Mouse (Mus musculus) liver, embryonic 12.5 days (tissue): ENCODE results near the gene Ahnak. TPM values are rescaled to one million over a fixed set of nuclear protein-coding genes. Genes with fewer than 3 reads are reported as not detected.
"Not testable (repeated sequence)": the region's sequence is repeated elsewhere in the genome, so short reads cannot be mapped to it uniquely, and the experiment has no call there.

Source experiments
- ATAC-seq: fragments of 200-750 bp; cut with Nextera tagmentation; 2 replicates; pipeline ENCODE4 v1.8.0; 2017; ENCODE audit warnings: moderate number of reproducible peaks, mild to moderate bottlenecking, moderate library complexity
- H3K27ac ChIP-seq: fragments of 300-500 bp; sonication (generic); 2 replicates; pipeline ENCODE4 v1.5.1; 2016; ENCODE audit warnings: mild to moderate bottlenecking
- H3K27me3 ChIP-seq: fragments of 300-500 bp; sonication (generic); replicated peaks from 2 replicates; pipeline ENCODE4 v1.6.1; 2016; ENCODE audit warnings: mild to moderate bottlenecking, moderate library complexity
- H3K36me3 ChIP-seq: fragments of 300-500 bp; sonication (generic); 2 replicates; pipeline ENCODE4 v1.6.1; 2016; ENCODE audit warnings: mild to moderate bottlenecking, moderate library complexity
- H3K4me1 ChIP-seq: fragments of 300-500 bp; sonication (generic); 2 replicates; pipeline ENCODE4 v1.6.1; 2016
- H3K4me2 ChIP-seq: fragments of 300-500 bp; sonication (generic); 2 replicates; pipeline ENCODE4 v1.6.1; 2016; ENCODE audit warnings: mild to moderate bottlenecking, moderate library complexity
- H3K4me3 ChIP-seq: fragments of 300-500 bp; sonication (generic); 2 replicates; pipeline ENCODE4 v1.5.1; 2016; ENCODE audit warnings: mild to moderate bottlenecking, moderate library complexity
- H3K9ac ChIP-seq: fragments of 300-500 bp; sonication (generic); 2 replicates; pipeline ENCODE4 v1.6.1; 2016; ENCODE audit warnings: mild to moderate bottlenecking, moderate library complexity
- H3K9me3 ChIP-seq: fragments of 300-500 bp; sonication (generic); replicated peaks from 2 replicates; pipeline ENCODE4 v1.6.1; 2016; ENCODE audit warnings: mild to moderate bottlenecking, moderate library complexity
- WGBS: fragments of 180-500 bp; shearing (Covaris S2); methylation state at CpG from one replicate; pipeline ENCODE4 v1.1.7; 2016; ENCODE audit not compliant: insufficient replicate concordance; 5-methylcytosine and 5-hydroxymethylcytosine counted together
- polyA plus RNA-seq: library from polyadenylated mRNA; unstranded; fragments of >200 nt; fragmentation: Nextera tagmentation; extraction: Ambion mirVana; gene quantifications from 2 replicates; pipeline ENCODE4 v1.2.1, GENCODE M21; 2016

Ahnak gene
- polyA plus RNA-seq, 1 experiment from 2014 or later, result 2.0 TPM

DNA sequence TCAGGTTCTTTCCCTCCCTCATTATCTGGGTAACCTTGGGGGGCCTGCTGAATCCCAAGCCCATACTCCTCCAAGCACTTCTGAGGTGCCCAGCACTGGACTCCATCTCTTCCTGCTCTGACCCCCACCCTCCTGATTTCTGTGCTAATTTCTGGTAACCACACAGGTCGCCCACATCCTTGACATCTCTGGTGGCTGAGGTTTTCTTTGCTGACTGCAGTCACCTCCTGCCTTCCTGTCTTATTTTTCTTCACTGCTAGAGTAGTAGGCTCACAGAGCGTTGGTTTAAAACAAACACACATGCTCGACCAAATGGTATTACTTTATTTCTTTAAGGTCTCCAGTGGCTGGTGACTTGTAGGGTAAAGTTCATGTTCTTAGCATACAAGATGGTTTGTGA, 49.1 kb downstream of the Ahnak start:
- WGBS, result 34% methylated on average over 3 of the region's 3 CpGs
- Histone ChIP-seq H3K36me3 (no peaks in the 10 kb centered on the region), H3K9ac (no peak overlapping the region), H3K4me1 (peaks cover 30% of the 10 kb centered on the region), H3K27ac (no peak overlapping the region), H3K9me3 (no peaks in the 10 kb centered on the region), H3K4me3 (no peak overlapping the region), H3K27me3 (no peaks in the 10 kb centered on the region), H3K4me2 (no peak overlapping the region)
- ATAC-seq, result no peak

DNA sequence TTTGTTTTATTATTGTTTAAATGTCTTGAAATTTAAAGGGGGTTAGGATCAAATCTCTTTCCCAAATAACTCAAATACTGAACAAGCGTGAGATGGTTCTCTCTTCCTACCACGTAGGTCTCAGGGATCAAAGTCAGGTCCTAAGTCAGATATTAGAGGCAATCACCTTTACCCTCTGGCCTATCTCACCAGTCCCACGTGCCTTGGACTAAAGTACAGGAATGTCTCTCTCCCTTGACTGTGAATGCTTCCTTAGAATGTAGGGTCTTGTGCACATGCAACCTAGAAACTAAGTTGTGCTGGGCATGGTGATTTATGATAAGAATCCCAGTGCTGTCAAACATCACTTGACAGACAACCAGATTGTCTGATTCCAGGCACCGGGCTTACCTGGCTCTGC, 50.2 kb downstream of the Ahnak start:
- no peak for ATAC-seq
- no peak overlapping the region for H3K9ac ChIP-seq
- WGBS, result 62% methylated on average over 4 of the region's 4 CpGs
- no peaks in the 10 kb centered on the region for H3K36me3 ChIP-seq
- H3K4me3 ChIP-seq, result no peak overlapping the region
- no peak overlapping the region for H3K27ac ChIP-seq
- peaks cover 28% of the 10 kb centered on the region for H3K4me1 ChIP-seq
- no peak overlapping the region for H3K4me2 ChIP-seq
- no peaks in the 10 kb centered on the region for H3K27me3 ChIP-seq
- H3K9me3 ChIP-seq, result no peaks in the 10 kb centered on the region

DNA sequence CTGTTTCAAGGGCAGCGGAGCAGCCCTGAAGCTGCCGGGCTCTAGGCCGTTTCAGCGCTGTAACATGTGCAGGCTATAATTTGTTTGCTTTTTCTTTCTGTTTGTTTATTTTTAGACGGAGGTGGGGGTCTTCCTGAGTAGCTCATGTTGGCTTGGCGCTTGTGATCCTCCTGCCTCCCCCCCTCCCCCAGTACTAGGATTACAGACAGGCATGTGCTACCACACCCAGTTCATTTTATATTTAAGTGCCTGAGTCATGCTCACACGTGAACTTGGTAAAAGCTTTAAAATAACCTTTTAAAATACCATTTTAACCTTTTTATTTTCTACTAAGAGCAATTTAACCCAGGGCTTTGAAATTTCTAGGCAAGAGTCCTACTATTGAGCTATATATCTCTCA, 50.8 kb downstream of the Ahnak start:
- Histone ChIP-seq H3K4me2 (no peak overlapping the region), H3K4me3 (no peak overlapping the region), H3K27ac (no peak overlapping the region), H3K9ac (no peak overlapping the region), H3K27me3 (no peaks in the 10 kb centered on the region), H3K36me3 (no peaks in the 10 kb centered on the region), H3K4me1 (peaks cover 30% of the 10 kb centered on the region), H3K9me3 (no peaks in the 10 kb centered on the region)
- ATAC-seq, result no peak
- 58% methylated on average over 7 of the region's 7 CpGs for WGBS

DNA sequence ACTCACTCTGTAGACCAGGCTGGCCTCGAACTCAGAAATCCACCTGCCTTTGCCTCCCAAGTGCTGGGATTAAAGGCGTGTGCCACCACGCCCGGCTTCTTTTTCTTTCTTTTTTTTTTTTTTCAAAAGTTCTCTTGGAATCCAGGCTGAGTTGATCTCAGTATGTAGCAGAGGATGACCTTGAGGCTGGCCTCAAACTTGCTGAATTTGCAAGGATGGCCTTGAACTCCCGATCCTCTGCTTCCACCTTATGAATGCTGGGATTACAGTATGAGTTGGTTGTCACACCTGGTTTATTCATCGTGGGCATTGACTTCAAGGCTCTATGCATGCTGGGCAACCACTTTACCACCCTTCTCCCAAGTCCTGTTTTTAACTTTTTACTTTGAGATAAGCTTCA, 51.6 kb downstream of the Ahnak start:
- WGBS, result 77% methylated on average over 6 of the region's 6 CpGs
- no peaks in the 10 kb centered on the region for H3K27me3 ChIP-seq
- H3K9ac ChIP-seq, result no peak overlapping the region
- H3K4me2 ChIP-seq, result no peak overlapping the region
- H3K27ac ChIP-seq, result no peak overlapping the region
- no peaks in the 10 kb centered on the region for H3K9me3 ChIP-seq
- ATAC-seq, result no peak
- peaks cover 37% of the 10 kb centered on the region for H3K4me1 ChIP-seq
- no peaks in the 10 kb centered on the region for H3K36me3 ChIP-seq
- no peak overlapping the region for H3K4me3 ChIP-seq

DNA sequence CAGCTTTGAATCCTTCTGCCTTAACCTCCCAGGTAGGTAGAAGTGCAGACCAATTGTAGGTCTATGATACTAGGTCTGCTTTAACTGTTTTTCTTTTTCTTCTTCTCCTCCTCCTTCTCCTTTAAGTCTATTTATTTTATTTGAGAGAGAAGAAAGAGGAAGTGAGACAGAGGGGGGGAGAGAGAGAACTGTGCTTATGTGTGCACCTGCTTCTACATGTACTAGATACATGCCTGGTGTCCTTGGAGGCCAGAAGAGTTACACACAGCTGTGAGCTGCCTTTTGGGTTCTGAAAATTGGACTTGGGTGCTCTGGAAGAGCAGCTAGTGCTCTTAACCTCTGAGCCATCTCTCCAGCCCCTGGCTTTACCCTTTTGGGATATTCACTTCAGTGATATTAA, 52.0 kb downstream of the Ahnak start:
- H3K36me3 ChIP-seq, result no peaks in the 10 kb centered on the region
- no peak overlapping the region for H3K4me3 ChIP-seq
- H3K9me3 ChIP-seq, result no peaks in the 10 kb centered on the region
- no peak overlapping the region for H3K4me2 ChIP-seq
- ATAC-seq, result no peak
- peaks cover 38% of the 10 kb centered on the region for H3K4me1 ChIP-seq
- H3K27me3 ChIP-seq, result no peaks in the 10 kb centered on the region
- no peak overlapping the region for H3K9ac ChIP-seq
- H3K27ac ChIP-seq, result no peak overlapping the region

DNA sequence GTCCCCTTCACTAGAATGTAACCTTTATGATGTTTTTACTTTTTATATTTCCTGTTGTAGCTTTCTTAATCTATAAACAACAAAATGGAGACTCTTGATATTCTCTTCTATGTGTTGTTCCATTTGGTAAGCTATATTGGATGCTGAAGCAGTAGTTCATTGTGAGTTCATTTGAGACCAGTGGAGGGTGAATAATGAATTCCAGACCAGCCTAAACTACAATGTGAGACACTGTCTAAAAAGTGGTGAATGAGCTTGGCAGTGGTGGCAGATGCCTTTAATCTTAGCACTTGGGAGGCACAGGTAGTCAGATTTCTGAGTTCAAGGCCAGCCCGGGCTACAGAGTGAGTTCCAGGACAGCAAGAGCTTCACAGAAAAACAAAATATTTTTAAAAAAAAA, 54.0 kb downstream of the Ahnak start:
- Histone ChIP-seq H3K4me1 (peaks cover 51% of the 10 kb centered on the region), H3K9ac (no peak overlapping the region), H3K36me3 (no peaks in the 10 kb centered on the region), H3K27ac (no peak overlapping the region), H3K4me3 (no peak overlapping the region), H3K9me3 (no peaks in the 10 kb centered on the region), H3K27me3 (no peaks in the 10 kb centered on the region), H3K4me2 (no peak overlapping the region)
- ATAC-seq, result no peak
- WGBS, result 88% methylated on average over 1 of the region's 1 CpGs

DNA sequence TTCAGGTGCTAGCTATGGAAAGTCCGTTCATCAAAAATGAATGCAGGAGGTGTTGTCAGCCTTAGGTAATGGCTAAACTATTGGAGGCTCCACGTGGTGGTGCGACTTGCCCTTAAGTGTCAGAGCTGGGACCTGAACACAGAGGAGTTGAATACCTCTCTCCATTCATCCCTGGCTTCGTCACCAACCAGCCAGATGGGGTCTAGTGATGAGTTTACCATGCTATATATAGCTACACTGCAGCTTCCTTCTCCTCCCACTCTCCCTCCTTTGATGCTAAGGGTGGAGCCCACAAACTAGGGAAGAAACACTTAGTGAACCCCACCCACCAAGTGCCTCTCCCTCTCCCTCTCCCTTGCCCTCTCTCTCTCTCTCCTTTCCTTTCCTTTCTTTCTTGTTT, 55.2 kb downstream of the Ahnak start:
- no peak overlapping the region for H3K4me3 ChIP-seq
- WGBS, result 42% methylated on average over 4 of the region's 4 CpGs
- ATAC-seq, result peak; percentile 87
- H3K27ac ChIP-seq, result no peak overlapping the region
- H3K27me3 ChIP-seq, result no peaks in the 10 kb centered on the region
- peaks cover 3% of the 10 kb centered on the region; the same call in 1 of the 2 replicates for H3K36me3 ChIP-seq
- no peak overlapping the region for H3K9ac ChIP-seq
- H3K9me3 ChIP-seq, result peaks cover 4% of the 10 kb centered on the region
- H3K4me1 ChIP-seq, result peaks cover 53% of the 10 kb centered on the region
- peak overlapping the region; percentile 31 for H3K4me2 ChIP-seq

DNA sequence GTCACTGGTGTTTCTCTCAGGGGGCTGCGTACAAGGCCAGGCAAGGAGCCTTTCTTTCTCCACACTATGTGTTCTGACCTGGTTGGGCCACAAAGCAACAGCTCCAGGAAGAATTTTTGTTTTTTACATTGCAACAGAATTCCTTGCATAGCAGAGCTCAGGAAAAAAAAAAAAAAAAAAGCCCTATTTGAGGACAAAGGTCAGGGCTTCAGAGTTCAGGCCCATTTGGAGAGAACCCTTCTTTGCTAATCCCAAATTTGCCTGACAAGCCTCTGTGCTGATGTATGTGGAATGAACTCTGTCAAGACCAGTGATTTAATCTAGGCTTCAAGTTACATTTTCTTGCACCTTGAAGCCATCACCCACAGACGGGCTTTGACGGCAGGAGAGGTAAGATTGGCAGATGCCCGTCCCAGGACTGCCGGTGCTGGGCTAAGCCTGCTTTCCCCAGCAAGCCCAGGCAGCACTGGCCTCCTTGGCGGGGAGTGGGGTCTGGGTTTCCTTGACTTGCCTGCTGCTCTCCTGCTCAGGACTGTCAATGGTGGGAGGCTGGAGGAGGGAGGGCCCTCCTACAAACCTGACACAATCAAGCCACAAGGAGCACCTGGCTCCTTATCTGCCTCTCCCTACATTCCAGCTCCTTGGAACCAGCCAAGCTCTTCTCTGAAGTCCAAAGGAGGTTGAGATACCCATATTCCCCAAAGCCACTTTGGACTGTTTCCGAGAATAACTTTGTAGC, 58.3 kb downstream of the Ahnak start:
- H3K4me3 ChIP-seq, result no peak overlapping the region
- no peaks in the 10 kb centered on the region for H3K27me3 ChIP-seq
- no peak overlapping the region for H3K27ac ChIP-seq
- no peak overlapping the region for H3K4me2 ChIP-seq
- H3K9me3 ChIP-seq, result peaks cover 6% of the 10 kb centered on the region
- peaks cover 6% of the 10 kb centered on the region; the same call in 1 of the 2 replicates for H3K36me3 ChIP-seq
- peaks cover 69% of the 10 kb centered on the region for H3K4me1 ChIP-seq
- no peak overlapping the region for H3K9ac ChIP-seq
- ATAC-seq, result no peak
- 80% methylated on average over 7 of the region's 7 CpGs for WGBS

DNA sequence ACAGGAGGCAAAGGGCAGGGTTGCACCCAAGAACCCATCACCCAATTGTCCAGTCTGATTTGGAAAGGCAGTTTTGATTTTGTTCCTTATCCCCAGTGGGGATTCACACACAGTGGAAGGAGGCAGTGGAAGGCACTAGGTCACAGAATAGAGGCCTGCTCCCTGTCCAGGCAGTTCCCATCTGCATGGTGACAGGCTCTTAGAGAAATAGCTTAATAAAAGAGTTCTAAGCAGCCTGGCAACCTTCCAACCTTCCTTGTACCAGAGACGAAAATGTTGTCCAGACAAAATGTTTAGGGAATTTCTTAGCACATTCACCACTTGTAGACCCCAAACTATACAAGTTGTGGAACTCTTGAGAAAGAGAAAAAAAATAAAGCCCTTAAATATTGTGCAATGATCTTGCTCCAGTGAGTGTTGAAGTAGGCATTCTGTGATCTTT, 58.9 kb downstream of the Ahnak start:
- Histone ChIP-seq H3K4me1 (peaks cover 75% of the 10 kb centered on the region), H3K36me3 (peaks cover 6% of the 10 kb centered on the region; the same call in 1 of the 2 replicates), H3K4me3 (no peak overlapping the region), H3K27ac (no peak overlapping the region), H3K9me3 (peaks cover 6% of the 10 kb centered on the region), H3K9ac (no peak overlapping the region), H3K27me3 (no peaks in the 10 kb centered on the region), H3K4me2 (no peak overlapping the region)
- 62% methylated on average over 1 of the region's 1 CpGs for WGBS
- ATAC-seq, result no peak

DNA sequence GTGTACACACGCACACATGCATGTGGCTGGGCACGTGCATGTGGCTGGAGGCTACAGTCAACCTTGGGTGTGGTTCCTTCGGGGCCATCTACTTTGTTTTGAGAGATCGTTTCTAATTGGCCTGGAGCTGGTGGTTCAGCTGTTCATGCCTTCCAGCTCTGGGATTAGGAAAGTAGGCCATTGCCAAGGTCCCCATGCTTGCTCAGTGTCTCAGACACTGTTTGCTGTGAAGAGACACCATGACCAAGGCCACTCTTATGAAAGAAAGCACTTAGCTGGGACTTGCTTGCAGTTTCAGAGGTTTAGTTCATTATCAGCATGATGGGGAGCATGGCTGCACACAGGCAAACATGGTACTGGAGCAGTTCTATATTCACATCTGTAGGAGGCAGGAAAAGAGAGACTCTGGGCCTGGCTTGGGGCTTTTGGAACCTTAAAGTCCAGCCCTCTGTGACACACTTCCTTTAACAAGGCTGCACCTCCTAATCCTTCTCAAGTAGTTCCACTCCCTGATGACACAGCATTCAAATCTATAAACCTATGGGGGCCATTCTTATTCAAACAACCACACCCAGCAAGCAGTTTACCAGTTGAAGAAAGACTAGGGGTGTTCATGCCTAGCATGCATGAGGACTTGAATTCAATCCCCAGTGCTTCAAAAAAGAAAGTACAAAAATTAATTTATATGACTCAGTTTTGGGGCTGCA, 60.0 kb downstream of the Ahnak start:
- peak overlapping the region; percentile 87 for H3K27ac ChIP-seq
- no peak for ATAC-seq
- peaks cover 75% of the 10 kb centered on the region for H3K4me1 ChIP-seq
- peaks cover 6% of the 10 kb centered on the region; the same call in 1 of the 2 replicates for H3K36me3 ChIP-seq
- H3K27me3 ChIP-seq, result no peaks in the 10 kb centered on the region
- no peak overlapping the region for H3K4me3 ChIP-seq
- peaks cover 6% of the 10 kb centered on the region for H3K9me3 ChIP-seq
- H3K9ac ChIP-seq, result no peak overlapping the region
- H3K4me2 ChIP-seq, result no peak overlapping the region
- WGBS, result 83% methylated on average over 4 of the region's 4 CpGs

DNA sequence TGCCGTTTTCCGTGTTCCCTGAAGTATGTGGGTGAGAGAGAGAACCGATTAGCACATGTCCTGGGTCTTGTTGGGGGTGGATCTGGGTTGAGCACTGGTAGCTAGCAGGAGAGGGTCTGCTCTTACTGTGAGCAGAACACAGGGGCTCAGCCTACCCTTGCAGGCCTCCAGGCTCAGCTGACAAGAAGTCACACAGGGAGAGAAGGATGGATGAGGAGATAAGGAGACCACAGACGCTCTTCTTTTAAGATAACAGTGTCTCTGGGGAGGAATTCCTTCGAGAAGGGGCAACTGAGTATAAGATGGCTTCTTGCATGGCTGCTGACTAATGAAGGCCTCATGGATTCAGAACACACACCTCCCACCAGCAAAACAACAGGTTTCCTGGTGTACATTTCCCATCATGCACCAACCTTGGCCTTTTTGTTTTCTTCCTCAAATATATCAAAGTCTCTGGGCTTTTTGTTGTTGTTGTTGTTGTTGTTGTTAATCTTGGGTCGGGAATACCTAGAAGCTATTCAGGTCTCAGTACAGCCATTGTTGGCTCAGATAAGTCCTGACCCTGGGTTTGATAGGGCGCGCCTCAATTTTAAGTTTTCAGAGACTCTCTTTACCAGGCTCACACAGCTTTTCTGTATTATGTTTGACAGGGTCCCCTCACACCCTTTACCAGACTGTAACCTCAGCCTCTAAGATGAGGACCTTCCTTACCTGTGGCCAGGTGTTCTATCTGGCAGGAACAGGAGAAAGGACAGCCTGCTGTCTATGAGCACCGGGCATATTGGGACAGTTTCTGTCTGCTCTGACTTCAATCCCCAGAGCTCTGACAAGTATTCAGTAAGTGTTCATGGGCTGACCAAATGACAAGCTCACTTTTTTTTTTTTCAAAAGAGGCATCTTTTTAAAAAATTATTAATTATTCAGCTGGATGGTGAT, 61.5 kb downstream of the Ahnak start:
- peaks cover 6% of the 10 kb centered on the region; the same call in 1 of the 2 replicates for H3K36me3 ChIP-seq
- H3K4me2 ChIP-seq, result peak overlapping the region; percentile 47
- 19% methylated on average over 9 of the region's 9 CpGs for whole genome bisulfite sequencing
- no peak overlapping the region for H3K4me3 ChIP-seq
- H3K4me1 ChIP-seq, result peaks cover 70% of the 10 kb centered on the region
- peaks cover 6% of the 10 kb centered on the region for H3K9me3 ChIP-seq
- ATAC-seq, result peak; percentile 92
- H3K27me3 ChIP-seq, result no peaks in the 10 kb centered on the region
- peak overlapping the region; percentile 87 for H3K27ac ChIP-seq
- H3K9ac ChIP-seq, result peak overlapping the region; percentile 55

DNA sequence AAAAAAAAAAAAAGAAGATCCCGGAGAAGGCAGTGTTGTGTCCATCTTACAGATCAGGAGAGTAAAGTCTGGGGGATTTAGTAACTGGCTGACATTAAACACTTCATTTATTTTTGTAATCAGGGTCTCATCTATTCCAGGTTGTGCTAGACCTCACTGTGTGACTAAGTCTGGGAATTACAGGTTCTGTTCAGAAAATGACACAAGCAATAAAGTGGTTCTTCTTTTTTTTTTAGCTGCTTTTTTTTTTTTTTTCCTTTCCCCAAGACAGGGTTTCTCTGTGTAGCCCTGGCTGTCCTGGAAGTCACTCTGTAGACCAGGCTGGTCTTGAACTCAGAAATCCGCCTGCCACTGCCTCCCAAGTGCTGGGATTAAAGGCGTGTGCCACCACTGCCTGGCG, 62.9 kb downstream of the Ahnak start:
- not testable (repeated sequence) for ATAC-seq, H3K27ac ChIP-seq, H3K4me2 ChIP-seq, H3K27me3 ChIP-seq, H3K9ac ChIP-seq, H3K9me3 ChIP-seq, H3K4me3 ChIP-seq, H3K36me3 ChIP-seq
- 76% methylated on average over 4 of the region's 4 CpGs for WGBS
- H3K4me1 ChIP-seq, result peaks cover 68% of the 10 kb centered on the region
